Mouse (Mus musculus) MEL (cell line): ENCODE measurements around the gene Pop5.

ENCODE experiments used
- CTCF ChIP-seq, 3 experiments: IDR thresholded peaks in 2 of 3; conservative IDR thresholded peaks in 1 of 3; 2 replicates each; pipeline ENCODE4 v1.5.1; 2011 to 2012; ENCODE audit warnings: low read length in 3 of 3, low read depth in 2 of 3, mild to moderate bottlenecking in 2 of 3, improper control_type of control experiment in 1 of 3, inconsistent platforms in 1 of 3, mixed read lengths in 1 of 3, moderate library complexity in 1 of 3; ENCODE audit not compliant: control insufficient read depth in 1 of 3, insufficient read depth in 1 of 3, poor library complexity in 1 of 3, severe bottlenecking in 1 of 3
- NRF1 ChIP-seq: IDR thresholded peaks from 2 replicates; pipeline ENCODE4 v1.6.1; 2014; ENCODE audit warnings: low read depth, mild to moderate bottlenecking, inconsistent platforms, low read length, improper control_type of control experiment, moderate library complexity; ENCODE audit not compliant: poor library complexity, insufficient read depth, severe bottlenecking
- TCF12 ChIP-seq: IDR thresholded peaks from 2 replicates; pipeline ENCODE4 v1.6.1; 2014; ENCODE audit warnings: low read depth, mild to moderate bottlenecking, inconsistent platforms, low read length, improper control_type of control experiment, moderate library complexity

GRCm38 (mm10) chr5:115266340-115266739 is 30.7 kb downstream of the Pop5 start:
- no peak for TF ChIP-seq TCF12
- TF ChIP-seq NRF1: no peak
- no peak for TF ChIP-seq CTCF (IDR thresholded peaks at IDR 0.05 in 2 of 3, conservative IDR thresholded peaks at IDR 0.05 in 1 of 3; ENCODE audit: control insufficient read depth in 1 of 3, insufficient read depth in 1 of 3, low read depth in 2 of 3, low read length in 3 of 3, poor library complexity in 1 of 3, severe bottlenecking in 1 of 3)
